Comparison of ENCODE assay signal across 8 mouse cellular contexts in genomic region chr17:75004820-75005219, GRCm38 (mm10). TPM values are rescaled to one million over a fixed set of nuclear protein-coding genes. Genes with fewer than 3 reads are reported as not detected.
DNase-seq lines count a peak whose midpoint lies in the region; ATAC-seq and TF ChIP-seq lines count a peak whose summit lies in the region.

No protein-coding gene starts in this region.

- no peak for TF ChIP-seq EP300 in MEL (IDR thresholded peaks at IDR 0.05; ENCODE audit: low read depth in 1 of 2, low read length in 2 of 2)

- H3K4me1 ChIP-seq in MEL (ENCODE audit: control insufficient read depth in 1 of 2, insufficient read depth in 2 of 2, low read length in 2 of 2), result peaks cover 2 to 6% of the 10 kb centered on the region in 2 experiments; a peak in 3 of 4 replicates
- H3K4me1 ChIP-seq in hindbrain, embryonic 13.5 days (replicated peaks), result peaks cover 11% of the 10 kb centered on the region

- no peaks in the 10 kb centered on the region for H3K9me3 ChIP-seq in MEL (replicated peaks; ENCODE audit: insufficient read depth, low read length)
- no peaks in the 10 kb centered on the region for H3K9me3 ChIP-seq in hindbrain, embryonic 13.5 days

- H3K27ac ChIP-seq in MEL (ENCODE audit: control insufficient read depth, low read depth, low read length), result no peak overlapping the region
- H3K27ac ChIP-seq in hindbrain, embryonic 13.5 days, result no peak overlapping the region

- peak; percentile 49 for DNase-seq in MEL (ENCODE audit: low read depth, low spot score)
- peak; percentile 18 for DNase-seq in cerebellum, adult 8-10 months
- DNase-seq in frontal cortex, postnatal 25 days (ENCODE audit: low spot score in 2 of 2), result peak; percentile 60 to 62
- DNase-seq in layer of hippocampus, postnatal 25 days (ENCODE audit: extremely low spot score in 1 of 2, low spot score in 1 of 2), result peak; percentile 68 to 86
- DNase-seq in lung, postnatal 4 days, result peak; percentile 85 to 87
- DNase-seq in right cerebral cortex, adult 2 months (ENCODE audit: low spot score in 2 of 2), result peak; percentile 70 to 80
- DNase-seq in urinary bladder, postnatal 14 days (ENCODE audit: low spot score), result peak; percentile 83

- TF ChIP-seq POLR2A in MEL (IDR thresholded peaks at IDR 0.05; ENCODE audit: control insufficient read depth in 1 of 2, insufficient read depth in 1 of 2, low read depth in 1 of 2, low read length in 2 of 2, poor library complexity in 1 of 2), result no peak

- peaks cover 0 to 7% of the 10 kb centered on the region in 2 experiments; a peak in 2 of 4 replicates for H3K36me3 ChIP-seq in MEL (ENCODE audit: control insufficient read depth in 1 of 2, insufficient read depth in 2 of 2, low read length in 2 of 2)
- H3K36me3 ChIP-seq in hindbrain, embryonic 13.5 days, result no peaks in the 10 kb centered on the region

- TF ChIP-seq RAD21 in MEL (IDR thresholded peaks at IDR 0.05; ENCODE audit: low read depth, low read length), result peak; percentile 69

- H3K27me3 ChIP-seq in MEL (ENCODE audit: control insufficient read depth in 1 of 2, insufficient read depth in 2 of 2, low read length in 2 of 2), result no peaks in the 10 kb centered on the region
- H3K27me3 ChIP-seq in hindbrain, embryonic 13.5 days, result peaks cover 19% of the 10 kb centered on the region

- H3K4me2 ChIP-seq in hindbrain, embryonic 13.5 days, result peak overlapping the region; percentile 100

- TF ChIP-seq CTCF in MEL (IDR thresholded peaks at IDR 0.05 in 2 of 3, conservative IDR thresholded peaks at IDR 0.05 in 1 of 3; ENCODE audit: control insufficient read depth in 1 of 3, insufficient read depth in 1 of 3, low read depth in 2 of 3, low read length in 3 of 3, poor library complexity in 1 of 3, severe bottlenecking in 1 of 3), result peak; percentile 34 to 91 (median 71); a peak in 5 of 6 replicates

- H3K9ac ChIP-seq in MEL (ENCODE audit: control insufficient read depth, low read depth, low read length, poor library complexity, severe bottlenecking), result no peak overlapping the region
- peak overlapping the region; percentile 81 for H3K9ac ChIP-seq in hindbrain, embryonic 13.5 days

- H3K79me2 ChIP-seq in MEL (ENCODE audit: control insufficient read depth, insufficient read depth, low read length, poor library complexity), result no peaks in the 10 kb centered on the region

- WGBS in hindbrain, embryonic 13.5 days, result 0% methylated on average over 11 of the region's 11 CpGs

- ATAC-seq in hindbrain, embryonic 13.5 days (ENCODE audit: low FRiP score), result peak; percentile 86

- H3K4me3 ChIP-seq in MEL (ENCODE audit: control insufficient read depth in 1 of 2, insufficient read depth in 1 of 2, low read depth in 2 of 2, low read length in 2 of 2), result no peak overlapping the region
- H3K4me3 ChIP-seq in hindbrain, embryonic 13.5 days, result peak overlapping the region; percentile 81

TF ChIP-seq in MEL, 35 proteins besides CTCF, POLR2A, EP300 and RAD21:
- TF ChIP-seq GABPA (IDR thresholded peaks at IDR 0.05; ENCODE audit: low read depth, low read length) (no peak), USF2 (IDR thresholded peaks at IDR 0.05; ENCODE audit: borderline replicate concordance in 1 of 2, insufficient read depth in 1 of 2, low read depth in 1 of 2, low read length in 2 of 2) (no peak), ZC3H11A (IDR thresholded peaks at IDR 0.05; ENCODE audit: low read depth, low read length) (peak; percentile 81), MYC (IDR thresholded peaks at IDR 0.05; ENCODE audit: low read depth, low read length) (no peak), SMC3 (IDR thresholded peaks at IDR 0.05; ENCODE audit: low read depth, low read length) (peak; percentile 85), TAL1 (IDR thresholded peaks at IDR 0.05; ENCODE audit: low read length) (no peak)

RNA-seq across cellular contexts. Expression of gene Ltbp1, which starts 0.5 kb away (rescaled TPM):
- total RNA-seq in MEL (2012; rRNA removed), result 0.04 and 0.07 TPM in 2 replicates
- polyA plus RNA-seq in MEL (2012; ENCODE audit: insufficient read depth in 1 of 2, insufficient read length in 2 of 2, low read depth in 1 of 2, low replicate concordance in 2 of 2, missing spikeins in 1 of 2), result under 1 TPM in 1 of 2 experiments, not detected in 1; 0.01 TPM
- 2.2 and 3.7 TPM in 2 replicates for polyA plus RNA-seq in hindbrain, embryonic 13.5 days (2015; fragmentation: Nextera tagmentation; extraction: Ambion mirVana)
- 1 to 10 TPM; 7.7 to 7.8 TPM for total RNA-seq in layer of hippocampus, postnatal 25 days (2021)

Comparison
In these comparisons a context has a peak if more than half of its experiments do, and no peak if none do; other contexts are left out.
1. DNase-seq: peak in every context shown above with its lines; median percentile 86 in lung, postnatal 4 days; 83 in urinary bladder, postnatal 14 days; 77 in layer of hippocampus, postnatal 25 days; 75 in right cerebral cortex, adult 2 months; 61 in frontal cortex, postnatal 25 days; 49 in MEL; 18 in cerebellum, adult 8-10 months.